Mouse (Mus musculus) large intestine, adult 2 months (tissue): ENCODE data around the gene Ippk. TPM values are rescaled to one million over a fixed set of nuclear protein-coding genes. Genes with fewer than 3 reads are reported as not detected.

Experiments used
- DNase-seq: peaks from one replicate; pipeline ENCODE4 v3.0.0-alpha.2; 2012; ENCODE audit warnings: low read depth, low spot score
- whole genome bisulfite sequencing: fragments of 180-500 bp; shearing (Covaris S2); methylation state at CpG from one replicate; pipeline ENCODE4 v1.1.7; 2018; 5-methylcytosine and 5-hydroxymethylcytosine counted together
- polyA plus RNA-seq: library from polyadenylated mRNA; depleted of rRNA; stranded (reverse); fragments of >200 nt; gene quantifications from 2 replicates; pipeline ENCODE4 v1.2.3, GENCODE M21; 2012

Ippk gene
- polyA plus RNA-seq, 1 experiment, result 7.7 TPM

DNA sequence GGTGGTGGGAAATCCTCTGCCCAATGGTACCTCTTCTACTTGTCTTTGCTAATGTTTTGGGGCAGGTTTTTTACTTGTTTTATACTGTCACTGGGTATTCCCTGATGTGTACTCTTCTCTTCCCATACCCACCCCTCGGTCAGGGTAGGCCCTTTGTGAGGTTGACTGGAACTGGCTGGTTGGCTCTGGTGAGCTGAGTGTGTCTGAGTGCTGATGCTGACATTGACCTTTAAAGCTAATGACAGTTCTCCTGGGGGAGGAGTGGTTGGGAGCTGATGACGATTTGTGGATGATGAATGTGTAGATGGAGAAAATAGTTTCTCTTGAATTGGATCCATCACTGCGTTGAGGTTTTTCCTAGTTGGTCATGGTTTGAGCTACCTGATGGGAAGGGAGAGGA lies 5.7 kb downstream of the Ippk start:
- DNase-seq, result no peak
- 79% methylated on average over 3 of the region's 3 CpGs for WGBS

DNA sequence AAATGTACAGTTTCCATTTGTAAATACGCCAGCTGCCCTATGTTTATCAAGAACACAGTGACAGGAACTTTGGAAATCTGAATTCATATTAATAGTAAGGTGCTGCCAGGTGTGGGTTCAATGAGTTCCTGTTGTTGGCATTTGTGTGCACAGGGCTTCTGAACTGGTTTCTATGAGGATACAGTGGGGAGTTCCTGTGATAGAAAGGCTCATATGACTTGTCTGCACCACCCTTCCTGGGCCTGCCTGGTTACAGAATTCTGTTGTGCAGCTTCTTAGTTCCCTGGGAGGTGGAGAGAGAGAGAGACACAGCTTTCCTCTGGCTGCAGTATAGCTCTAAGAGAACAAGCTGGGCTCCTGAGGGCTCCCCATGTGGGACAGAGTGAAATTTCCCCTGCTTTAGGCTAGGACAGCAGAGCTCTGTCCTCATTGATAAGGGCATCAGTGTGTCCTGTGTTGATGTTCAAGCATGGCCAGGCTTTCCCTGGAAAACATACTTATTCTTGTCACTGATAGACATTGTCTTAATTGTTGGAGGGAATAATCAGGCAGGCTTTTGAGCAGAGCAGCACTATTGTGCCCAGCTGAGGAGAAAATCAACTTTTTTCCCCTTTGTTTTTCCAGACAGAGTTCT lies 7.1 kb downstream of the Ippk start:
- 72% methylated on average over 1 of the region's 1 CpGs for WGBS
- no peak for DNase-seq

DNA sequence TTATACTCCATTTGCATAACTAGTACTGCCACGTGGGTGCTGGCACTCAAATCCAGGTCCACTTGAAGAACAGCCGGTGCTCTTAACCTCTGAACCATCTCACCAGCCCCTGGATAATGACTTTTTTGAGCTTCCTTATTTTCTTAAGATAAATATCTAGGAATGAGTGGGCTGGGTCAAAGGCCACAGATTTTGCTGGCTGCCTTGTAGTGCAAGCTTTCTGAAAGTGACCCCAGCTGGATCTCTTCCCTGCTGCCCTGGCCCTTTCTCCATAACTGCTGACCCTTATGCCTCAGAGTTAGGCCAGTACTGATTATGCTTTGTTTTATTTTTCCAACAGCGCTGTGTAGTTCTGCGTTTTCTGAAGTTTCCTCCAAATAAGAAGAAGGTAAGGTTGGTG lies 9.5 kb downstream of the Ippk start:
- no peak for DNase-seq
- WGBS, result 53% methylated on average over 4 of the region's 4 CpGs

DNA sequence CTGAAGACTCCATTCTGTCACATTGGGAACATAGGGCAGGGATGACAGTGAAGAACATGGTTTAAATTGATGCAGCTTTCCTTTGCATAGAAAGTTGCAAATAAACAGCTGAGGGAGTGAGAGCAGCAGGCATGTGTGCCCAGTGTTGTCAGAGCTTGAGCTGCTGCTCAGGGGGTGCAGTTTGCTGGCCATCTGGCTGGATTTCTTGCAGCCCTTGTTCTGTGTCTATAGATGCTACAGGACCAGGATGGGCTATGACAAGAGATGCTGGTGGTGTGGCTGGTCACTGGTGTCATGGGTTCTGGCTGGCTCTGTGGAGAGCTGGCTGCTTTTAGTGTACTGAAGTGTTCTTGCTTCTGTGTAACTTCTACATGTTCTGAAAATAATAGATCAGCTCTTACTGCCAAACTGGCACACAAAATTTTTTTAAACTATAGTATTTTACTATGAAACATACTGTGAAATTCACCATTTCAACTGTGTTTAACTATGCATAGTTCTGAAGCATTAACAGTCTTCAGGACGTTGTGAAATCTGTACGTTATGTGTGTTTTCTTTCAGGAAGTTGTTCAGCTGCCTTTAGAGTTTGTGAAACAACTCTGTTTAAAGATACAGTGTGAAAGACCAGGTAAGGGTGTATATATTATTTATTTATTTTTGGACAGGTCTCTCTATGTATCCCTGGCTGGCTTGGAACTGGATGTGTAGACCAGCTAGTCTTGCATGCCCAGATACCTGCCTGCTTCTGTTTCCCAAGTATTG lies 12.4 kb downstream of the Ippk start:
- DNase-seq, result no peak
- 71% methylated on average over 2 of the region's 2 CpGs for WGBS

DNA sequence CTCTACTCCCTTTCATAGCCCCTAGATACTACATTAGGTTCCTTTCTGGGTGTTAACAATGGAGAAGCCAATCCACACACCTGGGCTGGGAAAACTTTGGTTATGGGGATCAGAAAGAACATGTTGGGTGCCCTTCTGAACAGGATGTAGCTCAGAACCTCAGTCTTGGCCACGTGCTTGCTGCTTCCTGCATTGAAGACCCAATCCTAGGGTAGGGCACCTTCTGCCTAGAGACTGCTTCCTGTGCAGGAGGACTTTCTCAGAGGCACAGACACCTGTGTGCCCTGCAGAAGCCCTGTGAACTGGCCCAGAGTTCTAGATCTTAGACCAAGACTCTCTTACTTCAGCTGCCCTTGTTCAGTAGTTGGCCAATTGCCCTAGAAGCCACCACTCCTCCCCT lies 14.7 kb downstream of the Ippk start:
- DNase-seq, result no peak
- 63% methylated on average over 1 of the region's 1 CpGs for WGBS

DNA sequence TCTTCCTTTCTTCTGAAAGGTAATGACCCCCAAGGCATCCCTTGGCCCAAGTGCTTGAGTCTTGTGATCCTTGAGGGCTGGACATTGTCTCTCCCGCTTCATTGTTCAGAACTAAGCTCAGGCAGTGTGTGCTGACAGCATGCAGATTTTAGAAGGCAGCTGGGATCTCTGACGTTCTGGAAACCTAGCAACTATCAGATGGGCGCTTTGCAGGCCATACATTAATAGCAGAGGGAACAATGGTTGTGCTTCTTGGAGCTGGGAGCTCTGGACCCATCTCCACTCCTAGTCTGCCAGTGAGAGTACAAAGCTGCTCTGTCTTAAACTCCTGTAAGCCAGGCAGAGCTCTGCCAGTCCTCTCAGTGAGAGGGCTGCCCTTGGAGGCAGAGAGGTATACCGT lies 15.1 kb downstream of the Ippk start:
- DNase-seq, result no peak
- WGBS, result 84% methylated on average over 4 of the region's 4 CpGs

DNA sequence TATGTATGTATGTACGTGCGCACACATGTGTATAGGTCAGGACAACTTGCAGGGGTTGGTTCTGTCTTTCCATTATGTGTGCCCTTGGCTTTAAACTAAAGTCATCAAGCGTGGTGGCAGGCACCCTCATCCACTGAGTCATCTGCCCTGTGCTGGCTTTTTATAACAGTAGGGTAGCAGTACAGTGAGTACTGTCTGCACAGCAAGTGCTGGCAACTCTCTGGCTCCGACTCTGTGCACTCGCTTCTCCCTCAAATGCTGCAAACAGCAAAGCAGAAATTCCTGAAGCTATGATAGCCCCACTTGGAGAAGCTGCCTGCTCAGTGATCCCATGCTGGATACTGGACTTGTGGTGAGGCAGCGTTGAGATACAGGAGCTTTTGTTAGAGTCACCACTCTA lies 23.4 kb downstream of the Ippk start:
- 96% methylated on average over 6 of the region's 6 CpGs for WGBS
- no peak for DNase-seq

DNA sequence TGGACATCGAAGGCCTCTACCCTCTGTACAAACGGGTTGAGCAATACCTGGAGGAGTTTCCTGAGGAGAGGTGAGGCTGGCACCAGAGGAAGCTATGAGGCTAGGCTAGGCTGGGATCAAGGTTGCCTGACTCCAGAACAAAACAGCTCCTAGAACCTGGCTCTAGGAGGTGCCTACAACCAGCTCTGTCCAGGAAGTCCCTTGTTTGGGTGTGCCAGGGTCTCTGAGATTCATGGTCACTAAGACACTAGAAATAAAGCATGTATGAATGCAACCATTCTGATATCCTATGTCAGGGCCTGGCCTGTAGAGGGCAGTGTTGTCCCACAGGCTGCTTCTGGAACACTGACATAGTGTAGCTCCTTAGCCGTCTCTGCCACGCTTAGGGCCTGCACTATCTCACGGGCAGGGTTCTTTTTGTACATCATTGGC lies 28.3 kb downstream of the Ippk start:
- 17% methylated on average over 5 of the region's 5 CpGs for WGBS
- DNase-seq, result peak; percentile 35

DNA sequence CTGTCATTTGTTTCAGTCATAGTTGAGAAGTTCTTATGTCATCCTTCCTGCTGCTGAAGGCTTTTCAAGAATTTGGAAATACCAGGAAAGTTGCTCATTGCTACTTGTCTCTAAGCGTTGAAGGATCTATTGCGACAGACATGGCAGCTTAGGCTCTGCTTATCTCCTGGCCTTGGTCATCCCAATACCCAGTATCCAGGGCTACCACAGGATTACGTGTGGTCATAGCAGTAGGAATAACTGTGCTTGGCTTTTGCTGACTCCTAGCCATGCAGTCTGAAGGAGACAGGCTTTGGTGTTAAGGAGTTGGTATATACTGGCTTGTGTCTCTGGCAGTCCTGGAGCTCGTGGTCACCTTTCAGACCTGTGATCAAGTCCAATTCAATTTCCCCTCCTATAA lies 39.2 kb downstream of the Ippk start:
- WGBS, result 81% methylated on average over 4 of the region's 4 CpGs
- no peak for DNase-seq

DNA sequence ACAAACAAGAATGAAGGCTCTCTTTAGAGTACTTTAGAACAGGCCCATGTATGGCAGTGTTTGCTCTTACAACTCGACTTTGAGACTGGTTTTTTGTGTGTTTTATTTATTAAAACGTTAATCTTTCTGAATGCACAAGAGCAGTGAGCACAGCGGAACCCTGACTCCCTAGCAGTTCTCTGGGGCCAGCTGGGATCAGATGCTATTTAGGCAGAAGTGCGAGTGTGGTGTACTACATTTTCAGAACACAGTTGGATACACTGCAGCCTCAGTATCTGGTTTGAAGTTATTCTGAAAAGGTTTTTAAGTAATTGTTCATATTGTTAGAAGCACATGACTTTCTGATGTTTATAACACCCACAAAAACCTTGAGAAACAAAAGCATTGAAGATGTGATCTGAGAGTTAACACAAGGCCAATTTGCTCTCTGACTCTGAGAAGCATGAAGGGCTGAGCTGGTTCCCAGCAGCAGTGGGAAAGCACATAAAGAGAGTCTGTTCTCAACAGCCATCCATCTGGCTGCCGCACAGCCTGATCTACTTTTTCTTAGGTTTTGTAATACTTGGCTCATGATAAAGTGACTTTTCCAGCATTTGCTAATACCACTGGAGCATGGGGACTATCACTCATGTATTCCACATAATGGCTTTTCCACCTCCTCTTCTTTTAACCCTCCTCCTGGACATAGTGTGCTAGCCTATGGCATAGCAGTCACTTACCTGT lies 39.8 kb downstream of the Ippk start:
- 56% methylated on average over 5 of the region's 5 CpGs for WGBS
- no peak for DNase-seq

DNA sequence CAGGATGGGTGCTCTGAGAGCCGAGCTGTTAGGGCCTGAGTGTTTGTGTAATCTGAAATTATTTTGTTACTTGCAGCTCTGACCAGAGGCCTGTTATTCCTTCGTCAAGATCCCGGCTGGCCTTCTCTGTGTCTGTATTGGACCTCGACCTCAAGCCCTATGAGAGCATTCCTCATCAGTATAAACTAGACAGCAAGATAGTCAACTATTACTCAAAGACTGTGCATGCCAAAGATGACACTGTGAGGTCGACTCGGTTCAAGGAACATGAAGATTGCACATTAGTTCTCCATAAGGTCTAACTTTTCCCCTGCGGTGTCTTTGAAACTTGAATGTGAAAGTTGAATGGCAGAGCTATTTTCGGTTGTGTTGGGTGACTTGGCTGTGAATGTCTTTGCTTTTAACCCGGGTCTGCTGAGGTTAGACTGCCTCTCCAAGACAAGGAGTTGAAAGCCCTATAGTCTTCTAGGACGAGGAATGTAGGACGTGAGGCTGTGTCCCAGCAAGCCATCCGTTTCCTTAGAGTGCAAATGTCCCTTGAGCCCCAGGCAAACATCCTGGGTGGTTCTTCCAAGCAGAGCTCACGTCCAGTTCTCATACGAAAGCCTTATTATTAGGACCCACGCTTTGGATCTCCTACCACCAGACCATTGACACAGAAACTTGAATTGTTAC lies 40.5 kb downstream of the Ippk start:
- WGBS, result 79% methylated on average over 15 of the region's 15 CpGs
- DNase-seq, result no peak

DNA sequence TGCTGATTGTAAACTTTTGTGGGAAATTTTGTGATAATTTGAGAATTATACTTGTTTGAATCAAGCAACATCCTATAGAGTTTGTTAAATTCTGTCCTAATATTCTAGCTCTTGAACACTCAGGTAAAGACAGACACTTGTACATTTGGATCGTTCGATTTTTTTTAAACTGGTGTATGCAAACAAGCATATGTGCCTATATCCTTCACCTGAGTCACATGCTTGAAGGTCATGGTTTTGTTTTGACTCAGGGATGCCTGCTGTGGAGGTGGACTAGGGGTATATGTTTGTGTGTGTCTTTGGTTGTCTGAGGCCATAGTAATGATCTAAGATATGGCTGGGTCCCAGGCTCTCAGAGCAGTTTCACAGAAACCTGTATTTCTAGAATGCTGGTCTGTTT lies 41.9 kb downstream of the Ippk start:
- 93% methylated on average over 2 of the region's 2 CpGs for WGBS
- no peak for DNase-seq

DNA sequence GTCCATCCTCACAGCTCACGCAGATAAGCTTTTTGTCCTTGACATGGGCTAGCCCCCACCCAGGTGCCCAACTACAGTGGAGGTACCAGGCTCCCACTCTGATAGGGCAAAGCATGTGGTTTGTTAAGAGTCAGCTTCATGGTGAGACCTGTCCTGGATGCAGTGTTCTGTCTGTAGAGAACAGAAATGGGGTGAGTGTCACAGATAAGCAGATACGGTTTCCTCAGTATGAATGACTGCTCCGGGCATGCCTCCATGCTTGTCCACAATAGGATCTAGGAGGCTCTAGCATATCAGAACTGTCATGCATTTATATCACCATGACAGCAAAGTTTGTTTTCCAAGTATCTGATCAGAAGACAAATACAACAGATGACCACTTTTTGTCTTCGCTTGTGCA lies 44.8 kb downstream of the Ippk start:
- WGBS, result 93% methylated on average over 4 of the region's 4 CpGs
- no peak for DNase-seq

DNA sequence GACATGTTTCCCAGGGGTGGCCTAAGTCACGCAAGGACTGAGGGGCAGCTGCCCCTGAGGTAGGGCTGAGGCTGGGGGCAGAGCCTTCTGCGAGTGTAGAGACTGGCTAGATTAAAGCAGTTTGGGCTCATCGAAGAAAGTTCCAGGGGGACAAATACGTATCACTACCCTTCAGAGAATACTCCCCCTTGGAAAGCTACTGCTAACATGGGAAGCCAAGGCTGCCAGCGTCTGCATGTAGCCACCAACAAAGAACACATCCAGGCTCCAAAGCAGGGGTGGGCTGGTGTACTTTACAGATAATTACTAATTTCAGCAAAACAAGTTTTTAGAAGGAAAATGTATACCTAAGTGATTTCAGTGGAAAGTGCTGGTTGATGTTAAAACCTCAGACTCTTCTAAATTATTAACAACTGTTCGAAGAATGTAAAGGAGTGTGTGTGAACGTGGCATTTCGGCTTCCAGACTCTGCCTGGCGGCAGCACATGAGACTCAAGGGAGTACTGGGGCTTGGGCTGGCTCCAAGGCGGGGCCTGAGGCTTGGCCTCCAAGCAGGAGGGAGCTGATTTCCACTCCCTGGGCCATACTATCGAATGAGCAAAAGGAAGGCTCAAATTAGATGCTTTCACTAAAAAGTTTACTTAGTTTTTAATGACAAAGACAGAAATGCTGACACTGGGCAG lies 45.5 kb downstream of the Ippk start:
- 77% methylated on average over 11 of the region's 11 CpGs for WGBS
- no peak for DNase-seq

DNA sequence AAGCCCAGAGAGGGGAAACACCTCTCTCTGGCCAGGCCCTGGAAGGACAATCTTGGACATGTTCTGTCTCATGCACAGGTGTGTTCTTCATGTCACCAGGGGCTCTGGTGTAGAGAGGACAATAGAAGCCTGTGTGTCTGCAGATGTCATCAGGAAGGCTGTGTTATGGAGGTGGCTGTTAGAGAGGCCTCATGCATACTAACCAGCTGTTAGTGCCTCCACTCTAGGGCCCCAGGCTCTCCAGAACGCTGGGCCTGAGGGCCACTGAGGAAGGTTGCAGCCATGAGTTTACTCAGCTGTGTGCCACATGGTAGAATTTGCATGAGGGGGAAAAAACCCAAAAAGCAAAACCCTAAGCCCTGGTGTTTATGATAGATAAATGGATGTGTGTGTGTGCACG lies 46.5 kb downstream of the Ippk start:
- 61% methylated on average over 2 of the region's 2 CpGs for whole genome bisulfite sequencing
- no peak for DNase-seq

DNA sequence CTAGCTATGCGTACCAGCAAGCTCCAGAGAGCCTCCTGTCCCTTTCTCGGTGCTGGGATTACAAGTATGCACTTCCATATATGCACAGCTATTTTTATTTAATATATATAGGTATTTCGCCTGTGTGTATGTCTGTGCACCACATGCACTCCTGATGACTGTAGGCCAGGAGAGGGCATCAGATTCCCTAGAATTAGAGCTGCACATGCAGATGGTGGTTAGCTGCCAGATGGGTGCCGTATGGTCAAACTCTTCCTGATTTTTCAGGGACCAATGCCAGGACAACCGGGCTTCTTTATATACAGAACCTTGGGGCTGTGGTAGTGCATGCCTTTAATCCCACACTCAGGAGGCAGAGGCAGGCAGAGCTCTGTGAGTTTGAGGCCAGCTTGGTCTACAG lies 48.0 kb downstream of the Ippk start:
- DNase-seq, result no peak
- WGBS, result 75% methylated on average over 5 of the region's 5 CpGs

DNA sequence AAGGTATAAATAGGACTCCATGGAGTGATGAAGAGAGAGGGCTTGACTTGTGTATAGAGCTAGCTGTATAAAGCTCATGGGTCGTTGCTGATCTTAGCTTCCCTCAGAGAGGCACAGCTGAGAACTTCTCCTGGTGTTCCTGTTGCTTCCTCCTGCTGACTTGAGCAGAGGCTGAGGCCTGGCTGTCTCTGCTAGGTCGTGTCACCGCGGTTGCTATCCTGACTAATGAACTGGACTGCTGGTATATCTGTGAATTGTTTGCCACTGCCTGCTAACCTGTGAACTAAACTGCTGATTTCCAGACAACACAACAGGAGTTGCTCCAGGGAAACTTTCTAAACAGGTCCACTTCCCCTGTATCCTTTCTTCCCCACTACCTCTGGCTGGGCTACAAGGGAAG lies 49.3 kb downstream of the Ippk start:
- WGBS, result 90% methylated on average over 4 of the region's 4 CpGs

DNA sequence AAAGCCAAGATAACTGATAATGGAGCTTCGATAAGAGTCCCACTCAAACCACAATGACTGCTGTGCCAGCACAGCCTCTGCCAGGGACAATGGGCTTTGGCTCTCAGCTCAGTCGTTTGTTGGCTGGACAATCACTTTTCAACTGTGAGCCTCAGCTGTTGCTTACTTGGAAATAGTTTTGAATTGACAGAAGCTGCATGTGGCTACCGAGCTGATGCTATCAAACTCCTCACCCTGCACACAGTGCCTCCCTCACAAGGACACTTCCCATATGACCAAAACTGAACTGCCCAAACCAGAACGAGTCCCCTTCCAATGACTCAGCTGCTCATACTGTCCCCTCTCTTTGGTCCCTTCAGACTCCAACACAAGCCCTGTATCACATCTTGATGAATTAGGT lies 49.8 kb downstream of the Ippk start:
- WGBS, result 57% methylated on average over 4 of the region's 4 CpGs
- DNase-seq, result no peak

More for the DNA sequence above, 49.3 kb downstream of the Ippk start:
- no peak for DNase-seq

DNA sequence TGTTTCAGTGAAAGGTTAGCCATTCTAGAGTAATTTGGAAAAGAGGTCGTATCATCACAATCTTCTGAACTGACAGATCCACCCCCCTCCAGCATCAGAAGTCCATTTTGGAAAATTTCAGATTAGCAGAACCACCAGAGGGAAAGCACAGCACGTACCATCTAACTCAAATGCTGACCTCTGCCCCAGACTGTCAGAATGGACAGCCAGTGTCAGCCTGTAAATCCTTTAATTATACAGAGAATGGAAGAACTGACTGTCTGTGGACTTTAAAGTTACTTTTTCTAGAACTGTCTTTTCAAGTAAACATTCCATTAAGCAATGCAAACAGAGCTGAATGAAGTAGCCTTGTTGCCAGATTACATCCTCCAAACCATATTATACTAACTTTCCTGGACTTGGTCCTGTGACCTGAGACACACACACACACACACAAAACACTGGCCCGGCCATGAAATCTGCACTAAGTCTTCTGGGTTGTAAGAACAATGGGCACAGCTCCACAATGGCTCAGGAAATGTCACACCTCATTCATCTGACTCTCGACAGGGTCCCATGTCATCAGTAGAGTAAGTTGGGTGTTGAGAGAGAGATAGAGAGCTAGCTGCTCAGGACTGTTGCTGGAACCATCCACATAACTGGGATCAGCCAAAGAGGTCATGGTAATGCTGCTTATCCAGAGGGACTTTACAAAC lies 51.1 kb downstream of the Ippk start:
- DNase-seq, result no peak
- WGBS, result 57% methylated on average over 4 of the region's 4 CpGs
